In genomic region chr17:78275507-78275813, GRCm38 (mm10) we compare ENCODE assay signal across 25 mouse cellular contexts.
DNase-seq lines count a peak whose midpoint lies in the region; ATAC-seq and TF ChIP-seq lines count a peak whose summit lies in the region.
"Had no signal": no experiment of that assay in that cellular context is flagged by ENCODE, and none has a peak within 500 bp of the region (broad histone marks: within the 10 kb centered on the region; RNA-seq: fewer than 3 reads in every experiment).

No protein-coding gene starts in this region.

- no peak for TF ChIP-seq CTCF in lung, postnatal 0 days (IDR thresholded peaks at IDR 0.05)

- H3K27me3 ChIP-seq in forebrain, embryonic 14.5 days (replicated peaks; ENCODE audit: control insufficient read depth, insufficient read depth, low read length), result no peaks in the 10 kb centered on the region
- no peaks in the 10 kb centered on the region for H3K27me3 ChIP-seq in forebrain, embryonic 10.5 days (ENCODE audit: poor library complexity, severe bottlenecking)
- no peaks in the 10 kb centered on the region for H3K27me3 ChIP-seq in lung, postnatal 0 days (replicated peaks; ENCODE audit: insufficient read depth, low read length)
- H3K27me3 ChIP-seq: limb, embryonic 13.5 days; lung, embryonic 15.5 days; neural tube, embryonic 13.5 days had no signal

- no peak for TF ChIP-seq EP300 in lung, postnatal 0 days (IDR thresholded peaks at IDR 0.05)

- 0 out of 2 replicates have a peak overlapping the region, but pooled peaks have one; percentile 4 for H3K27ac ChIP-seq in forebrain, embryonic 14.5 days (ENCODE audit: low read depth, low read length)
- H3K27ac ChIP-seq in forebrain, embryonic 10.5 days, result no peak overlapping the region
- H3K27ac ChIP-seq in lung, postnatal 0 days (ENCODE audit: low read length), result no peak overlapping the region
- H3K27ac ChIP-seq: hindbrain, embryonic 10.5 days; kidney, postnatal 0 days; left cerebral cortex, adult 2 months; limb, embryonic 13.5 days; lung, embryonic 15.5 days; macrophage; neural tube, embryonic 13.5 days had no signal

- no peak overlapping the region for H3K4me3 ChIP-seq in forebrain, embryonic 14.5 days (ENCODE audit: low read depth, low read length)
- H3K4me3 ChIP-seq in forebrain, embryonic 10.5 days, result no peak overlapping the region
- no peak overlapping the region for H3K4me3 ChIP-seq in lung, postnatal 0 days (ENCODE audit: low read depth, low read length)
- H3K4me3 ChIP-seq: hindbrain, embryonic 10.5 days; left cerebral cortex, adult 2 months; limb, embryonic 13.5 days; lung, embryonic 15.5 days; myocyte; neural tube, embryonic 13.5 days had no signal

- H3K36me3 ChIP-seq in forebrain, embryonic 14.5 days (ENCODE audit: control insufficient read depth, insufficient read depth, low read length), result no peaks in the 10 kb centered on the region
- H3K36me3 ChIP-seq in forebrain, embryonic 10.5 days (replicated peaks), result no peaks in the 10 kb centered on the region
- no peaks in the 10 kb centered on the region for H3K36me3 ChIP-seq in lung, postnatal 0 days (ENCODE audit: insufficient read depth, low read length)
- H3K36me3 ChIP-seq: hindbrain, embryonic 10.5 days; limb, embryonic 13.5 days; lung, embryonic 15.5 days had no signal

- H3K9ac ChIP-seq in forebrain, embryonic 14.5 days (ENCODE audit: low read length), result no peak overlapping the region
- no peak overlapping the region for H3K9ac ChIP-seq in lung, postnatal 0 days (replicated peaks; ENCODE audit: low read depth)
- H3K9ac ChIP-seq: limb, embryonic 13.5 days; lung, embryonic 15.5 days; neural tube, embryonic 13.5 days had no signal

- H3K4me2 ChIP-seq in forebrain, embryonic 14.5 days (ENCODE audit: low read length), result no peak overlapping the region
- no peak overlapping the region for H3K4me2 ChIP-seq in lung, postnatal 0 days (replicated peaks; ENCODE audit: low read depth, low read length)
- H3K4me2 ChIP-seq: limb, embryonic 13.5 days; liver, embryonic 11.5 days; lung, embryonic 15.5 days; neural tube, embryonic 13.5 days had no signal

- ATAC-seq in forebrain, embryonic 14.5 days, result peak; percentile 35; the same call in 1 of the 2 replicates
- peak; percentile 27; the same call in 1 of the 2 replicates for ATAC-seq in lung, postnatal 0 days
- ATAC-seq: hindbrain, embryonic 16.5 days; intestine, embryonic 16.5 days had no signal

- DNase-seq in forebrain, embryonic 14.5 days (ENCODE audit: low spot score), result no peak
- DNase-seq in forebrain, embryonic 10.5 days (ENCODE audit: extremely low spot score, low spot score), result no peak
- peak; percentile 36 for DNase-seq in lung, postnatal 0 days (ENCODE audit: low spot score)
- DNase-seq in lung, postnatal 4 days, result no peak
- DNase-seq in NIH3T3 (ENCODE audit: low read depth), result peak; percentile 62
- peak; percentile 31 for DNase-seq in induced T-regulatory cell, adult 2 months (ENCODE audit: low read depth)
- DNase-seq in heart, adult 11 months, result no peak
- DNase-seq: adrenal gland, adult 2 months; cerebellum, adult 2 months; cerebellum, postnatal 14 days; gastrocnemius, postnatal 10 days; heart, postnatal 14 days; kidney, adult 8-10 months; kidney, postnatal 4 days had no signal

- peaks cover 24% of the 10 kb centered on the region for H3K4me1 ChIP-seq in forebrain, embryonic 14.5 days (ENCODE audit: control insufficient read depth, insufficient read depth, low read length)
- H3K4me1 ChIP-seq in forebrain, embryonic 10.5 days, result peaks cover 56% of the 10 kb centered on the region
- no peaks in the 10 kb centered on the region for H3K4me1 ChIP-seq in lung, postnatal 0 days (ENCODE audit: insufficient read depth, low read depth, low read length)

- no peaks in the 10 kb centered on the region for H3K9me3 ChIP-seq in forebrain, embryonic 14.5 days (replicated peaks; ENCODE audit: control insufficient read depth, low read length)
- no peaks in the 10 kb centered on the region for H3K9me3 ChIP-seq in forebrain, embryonic 10.5 days
- no peaks in the 10 kb centered on the region for H3K9me3 ChIP-seq in lung, postnatal 0 days (ENCODE audit: low read length)
- H3K9me3 ChIP-seq: hindbrain, embryonic 10.5 days; limb, embryonic 13.5 days; lung, embryonic 15.5 days; neural tube, embryonic 13.5 days had no signal

- 71% methylated on average over 4 of the region's 4 CpGs for WGBS in forebrain, embryonic 14.5 days
- WGBS in forebrain, embryonic 10.5 days, result 83% methylated on average over 4 of the region's 4 CpGs
- WGBS in lung, postnatal 0 days, result 43% methylated on average over 4 of the region's 4 CpGs

Comparison
In these comparisons a context has a peak if more than half of its experiments do, and no peak if none do; other contexts are left out.
1. DNase-seq: peak in lung, postnatal 0 days (single experiment), NIH3T3 (single experiment) and induced T-regulatory cell, adult 2 months (single experiment); none in forebrain, embryonic 14.5 days (single experiment), forebrain, embryonic 10.5 days (single experiment), lung, postnatal 4 days (0 of 2) and heart, adult 11 months (single experiment).